Mouse (Mus musculus) thymus, adult 2 months (tissue): ENCODE results near the gene Arfgap3.

Source experiments
- CTCF ChIP-seq: fragments of 200-500 bp; IDR thresholded peaks from 2 replicates; pipeline ENCODE4 v1.5.1; 2012; ENCODE audit warnings: mild to moderate bottlenecking, control low read depth, low read length, moderate library complexity, borderline replicate concordance; ENCODE audit not compliant: control insufficient read depth, poor library complexity, insufficient read depth; ENCODE audit errors: extremely low read depth
- POLR2A ChIP-seq: fragments of 200-500 bp; IDR thresholded peaks from 2 replicates; pipeline ENCODE4 v1.6.1; 2012; ENCODE audit warnings: mild to moderate bottlenecking, low read length, control low read depth, moderate library complexity; ENCODE audit not compliant: control insufficient read depth, poor library complexity, insufficient read depth; ENCODE audit errors: extremely low read depth

DNA sequence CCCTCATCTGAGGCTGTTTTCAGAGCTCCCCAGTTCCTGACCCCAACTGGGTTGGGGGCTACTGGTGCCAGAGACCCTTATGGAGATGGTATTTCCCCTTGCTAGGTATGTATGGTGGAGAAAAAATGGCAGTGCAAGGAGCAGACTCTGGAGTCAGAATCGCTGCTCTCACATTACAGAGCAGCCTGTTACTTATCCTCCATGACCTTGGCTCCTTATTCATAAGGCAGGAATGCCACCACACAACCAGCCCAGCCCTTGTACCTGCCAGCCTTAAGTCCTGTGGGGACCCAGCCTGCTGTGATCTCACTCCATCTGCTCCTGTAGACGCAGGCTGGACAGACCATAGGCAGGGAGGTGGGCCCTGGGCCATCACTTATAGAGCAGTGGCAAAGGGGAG lies 37.9 kb upstream of the Arfgap3 start:
- TF ChIP-seq CTCF (no peak), POLR2A (no peak)
